Mouse (Mus musculus): ENCODE measurements around the gene 4930404N11Rik. TPM values are rescaled to one million over a fixed set of nuclear protein-coding genes. Genes with fewer than 3 reads are reported as not detected.

Gene 4930404N11Rik
- polyA plus RNA-seq, 1 experiment: 7.8 TPM

GRCm38 (mm10) chr10:81383802-81384604, 18.4 kb upstream of the 4930404N11Rik start, which contains the start of the genes Dohh and Gm48551:
TSS of gene Dohh (plus strand) at chr10:81384428.
TSS of gene Gm48551 (plus strand) at chr10:81384466.
- H3K4me3 ChIP-seq (ENCODE audit: extremely low read depth, insufficient read depth, insufficient read length): peak within 1 kb of the TSS; percentile 69
- H3K36me3 ChIP-seq (ENCODE audit: control insufficient read depth, insufficient read depth, low read length): peaks cover 14% of the 10 kb centered on the region
- no peaks in the 10 kb centered on the region for H3K27me3 ChIP-seq (ENCODE audit: control insufficient read depth, insufficient read depth, low read length)
- peak within 1 kb of the TSS; percentile 67 for H3K27ac ChIP-seq (ENCODE audit: insufficient read depth, low read length)
- WGBS: 9% methylated on average over 54 of the region's 54 CpGs
- peak; percentile 89 for TF ChIP-seq POLR2A (IDR thresholded peaks at IDR 0.05; ENCODE audit: low read depth, low read length)
- TF ChIP-seq CTCF (IDR thresholded peaks at IDR 0.05; ENCODE audit: extremely low read depth, insufficient read depth, insufficient read length, insufficient replicate concordance): no peak
- DNase-seq (ENCODE audit: low read depth in 1 of 2, low spot score in 2 of 2): peak; percentile 96 to 98
- peaks cover 9% of the 10 kb centered on the region; the same call in 1 of the 2 replicates for H3K4me1 ChIP-seq (ENCODE audit: control insufficient read depth, insufficient read depth, insufficient read length)

GRCm38 (mm10) chr10:81382039-81382438, 16.4 kb upstream of the 4930404N11Rik start:
- 22% methylated on average over 5 of the region's 5 CpGs for WGBS
- Histone ChIP-seq H3K36me3 (ENCODE audit: control insufficient read depth, insufficient read depth, low read length) (peaks cover 4% of the 10 kb centered on the region), H3K4me3 (ENCODE audit: extremely low read depth, insufficient read depth, insufficient read length) (no peak overlapping the region), H3K27ac (ENCODE audit: insufficient read depth, low read length) (peak overlapping the region; percentile 74), H3K27me3 (ENCODE audit: control insufficient read depth, insufficient read depth, low read length) (no peaks in the 10 kb centered on the region), H3K4me1 (ENCODE audit: control insufficient read depth, insufficient read depth, insufficient read length) (peaks cover 15% of the 10 kb centered on the region; the same call in 1 of the 2 replicates)
- no peak for DNase-seq (ENCODE audit: low read depth in 1 of 2, low spot score in 2 of 2)
- TF ChIP-seq CTCF (IDR thresholded peaks at IDR 0.05; ENCODE audit: extremely low read depth, insufficient read depth, insufficient read length, insufficient replicate concordance): no peak

- Histone ChIP-seq H3K4me1 (ENCODE audit: control insufficient read depth, insufficient read depth, insufficient read length) (peaks cover 17% of the 10 kb centered on the region; the same call in 1 of the 2 replicates), H3K36me3 (ENCODE audit: control insufficient read depth, insufficient read depth, low read length) (no peaks in the 10 kb centered on the region), H3K4me3 (ENCODE audit: extremely low read depth, insufficient read depth, insufficient read length) (no peak overlapping the region), H3K27me3 (ENCODE audit: control insufficient read depth, insufficient read depth, low read length) (no peaks in the 10 kb centered on the region), H3K27ac (ENCODE audit: insufficient read depth, low read length) (no peak overlapping the region)
- WGBS: 80% methylated on average over 6 of the region's 6 CpGs
- no peak for TF ChIP-seq POLR2A (IDR thresholded peaks at IDR 0.05; ENCODE audit: low read depth, low read length)
- no peak for TF ChIP-seq CTCF (IDR thresholded peaks at IDR 0.05; ENCODE audit: extremely low read depth, insufficient read depth, insufficient read length, insufficient replicate concordance)
- DNase-seq (ENCODE audit: low read depth in 1 of 2, low spot score in 2 of 2): no peak
Measured at GRCm38 (mm10) chr10:81379809-81380378, 14.3 kb upstream of the 4930404N11Rik start.

- H3K27me3 ChIP-seq (ENCODE audit: control insufficient read depth, insufficient read depth, low read length): no peaks in the 10 kb centered on the region
- H3K27ac ChIP-seq (ENCODE audit: insufficient read depth, low read length): peak overlapping the region; percentile 74
- whole genome bisulfite sequencing: 57% methylated on average over 3 of the region's 3 CpGs
- no peak for DNase-seq (ENCODE audit: low read depth in 1 of 2, low spot score in 2 of 2)
- peak overlapping the region; percentile 71 for H3K4me3 ChIP-seq (ENCODE audit: extremely low read depth, insufficient read depth, insufficient read length)
- no peak for TF ChIP-seq CTCF (IDR thresholded peaks at IDR 0.05; ENCODE audit: extremely low read depth, insufficient read depth, insufficient read length, insufficient replicate concordance)
- peaks cover 16% of the 10 kb centered on the region; the same call in 1 of the 2 replicates for H3K4me1 ChIP-seq (ENCODE audit: control insufficient read depth, insufficient read depth, insufficient read length)
- H3K36me3 ChIP-seq (ENCODE audit: control insufficient read depth, insufficient read depth, low read length): no peaks in the 10 kb centered on the region
Measured at GRCm38 (mm10) chr10:81379183-81379553, 13.6 kb upstream of the 4930404N11Rik start.

DNA sequence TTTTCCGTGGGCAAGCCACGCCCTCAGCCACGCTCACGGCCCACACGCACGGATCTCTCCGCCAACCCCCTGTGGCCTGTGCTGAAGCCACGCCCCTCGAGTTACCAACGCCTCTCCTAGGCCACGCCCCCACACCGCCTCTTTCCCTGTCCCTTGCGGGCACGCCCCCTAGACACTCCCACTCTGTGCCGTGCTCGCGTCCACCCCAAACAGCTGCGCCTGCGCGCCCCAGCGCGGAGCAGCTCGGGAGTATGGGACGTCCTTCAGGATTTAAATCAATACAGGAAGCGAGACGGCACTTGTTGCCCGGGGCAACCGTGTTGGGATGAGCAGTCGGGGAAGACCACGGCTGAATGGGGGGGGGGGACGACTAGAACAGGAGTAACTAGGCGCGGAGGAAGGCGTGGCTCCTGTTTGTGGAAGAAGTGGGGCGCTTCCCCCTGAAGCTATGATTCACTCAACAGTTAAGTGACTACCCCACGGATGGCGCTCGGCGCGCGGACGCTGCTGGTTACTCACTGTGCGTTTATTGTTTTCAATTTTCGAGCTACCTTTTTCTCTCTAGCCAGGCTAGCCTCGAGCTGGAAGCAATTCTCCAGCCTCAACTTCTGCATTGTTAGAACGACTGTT, 13.1 kb upstream of the 4930404N11Rik start:
- Histone ChIP-seq H3K4me1 (ENCODE audit: control insufficient read depth, insufficient read depth, insufficient read length) (peaks cover 16% of the 10 kb centered on the region; the same call in 1 of the 2 replicates), H3K27me3 (ENCODE audit: control insufficient read depth, insufficient read depth, low read length) (no peaks in the 10 kb centered on the region), H3K4me3 (ENCODE audit: extremely low read depth, insufficient read depth, insufficient read length) (peak overlapping the region; percentile 85), H3K27ac (ENCODE audit: insufficient read depth, low read length) (peak overlapping the region; percentile 74), H3K36me3 (ENCODE audit: control insufficient read depth, insufficient read depth, low read length) (no peaks in the 10 kb centered on the region)
- no peak for TF ChIP-seq CTCF (IDR thresholded peaks at IDR 0.05; ENCODE audit: extremely low read depth, insufficient read depth, insufficient read length, insufficient replicate concordance)
- TF ChIP-seq POLR2A (IDR thresholded peaks at IDR 0.05; ENCODE audit: low read depth, low read length): peak; percentile 35
- peak; percentile 99 to 100 for DNase-seq (ENCODE audit: low read depth in 1 of 2, low spot score in 2 of 2)
- WGBS: under 1% methylated on average over 46 of the region's 46 CpGs

DNA sequence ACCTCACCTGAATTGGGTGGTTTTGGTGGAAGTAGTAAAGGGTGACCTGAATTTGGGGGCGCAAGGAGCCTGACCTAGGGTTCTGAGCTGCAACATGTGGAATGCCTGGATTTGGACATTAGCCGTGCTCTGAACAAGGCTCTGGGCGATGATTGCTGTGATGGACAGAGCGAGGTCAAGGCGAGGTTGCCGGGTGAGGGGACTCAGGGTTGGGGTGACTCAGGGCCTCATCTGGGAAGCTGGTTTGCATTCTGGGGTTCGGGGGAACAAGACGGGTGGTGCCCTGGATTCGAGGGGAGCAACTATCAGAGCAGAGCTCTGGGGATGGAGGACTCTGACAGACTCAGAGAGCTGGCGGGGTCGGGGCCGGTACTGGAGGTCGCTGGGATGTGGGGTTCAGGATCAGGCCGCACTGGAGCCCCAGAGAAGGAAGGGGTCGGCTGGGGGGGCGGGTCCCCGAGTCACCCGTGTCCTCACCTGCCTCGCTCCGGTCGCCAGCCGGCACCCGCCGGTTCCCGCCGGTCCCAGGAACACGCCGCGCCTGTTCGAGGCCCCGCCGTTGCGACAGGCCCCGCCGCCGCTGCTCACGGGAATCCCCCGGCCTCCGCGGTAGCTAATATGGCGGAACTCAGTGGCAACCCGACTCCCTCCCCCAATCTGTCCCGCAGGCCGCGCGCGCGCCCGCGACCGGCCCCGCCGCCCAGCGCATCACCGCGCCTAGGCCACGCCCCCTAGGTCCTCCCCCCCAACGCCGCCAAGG, 12.4 kb upstream of the 4930404N11Rik start, which contains the start of gene Fzr1:
TSS of gene Fzr1 (minus strand) at position 724 of the 760 bp plus-strand sequence.
- H3K4me3 ChIP-seq (ENCODE audit: extremely low read depth, insufficient read depth, insufficient read length): peak within 1 kb of the TSS; percentile 85
- TF ChIP-seq CTCF (IDR thresholded peaks at IDR 0.05; ENCODE audit: extremely low read depth, insufficient read depth, insufficient read length, insufficient replicate concordance) (no peak), POLR2A (IDR thresholded peaks at IDR 0.05; ENCODE audit: low read depth, low read length) (peak; percentile 39)
- H3K36me3 ChIP-seq (ENCODE audit: control insufficient read depth, insufficient read depth, low read length): no peaks in the 10 kb centered on the region
- no peaks in the 10 kb centered on the region for H3K27me3 ChIP-seq (ENCODE audit: control insufficient read depth, insufficient read depth, low read length)
- peak within 1 kb of the TSS; percentile 83 for H3K27ac ChIP-seq (ENCODE audit: insufficient read depth, low read length)
- WGBS: 2% methylated on average over 54 of the region's 59 CpGs
- no peak for DNase-seq (ENCODE audit: low read depth in 1 of 2, low spot score in 2 of 2)
- H3K4me1 ChIP-seq (ENCODE audit: control insufficient read depth, insufficient read depth, insufficient read length): peaks cover 16% of the 10 kb centered on the region; the same call in 1 of the 2 replicates

All from spleen, adult 2 months (tissue).